Mouse (Mus musculus) cerebellum, adult 8-10 months (tissue): ENCODE data around the gene Asb16.
"Not testable (repeated sequence)": the region's sequence is repeated elsewhere in the genome, so short reads cannot be mapped to it uniquely, and the experiment has no call there.

Experiments
- DNase-seq: peaks from one replicate; pipeline ENCODE4 v3.0.0; 2022

Gene Asb16

DNA sequence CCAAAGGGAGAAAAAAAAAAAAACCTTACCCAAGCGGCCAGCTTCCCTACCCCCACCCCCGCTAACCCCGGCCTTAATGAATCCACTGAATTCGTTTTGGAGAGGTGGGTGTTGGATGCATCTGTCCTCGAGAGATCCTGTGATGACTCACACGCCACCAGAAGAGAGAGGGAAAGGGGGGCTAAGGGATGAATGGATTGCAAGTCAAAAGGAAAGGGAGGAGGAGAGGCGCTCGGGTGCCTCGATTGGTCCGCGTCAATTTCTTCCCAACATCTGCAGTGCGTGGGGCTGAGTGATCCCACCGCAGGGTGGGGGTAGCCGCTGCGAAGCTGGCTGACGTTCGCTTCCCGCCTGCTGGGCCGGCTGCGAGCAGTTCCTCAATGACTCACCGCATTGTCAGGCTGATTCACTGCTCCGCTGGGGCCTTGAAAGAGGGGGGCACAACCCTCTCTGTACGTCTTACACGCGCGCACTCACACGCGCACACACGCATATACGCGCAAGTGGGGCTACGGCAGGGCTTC lies 23.6 kb upstream of the Asb16 start:
- DNase-seq, result peak; percentile 65

- no peak for DNase-seq
These were observed 22.8 kb upstream of the Asb16 start for GRCm38 (mm10) chr11:102245581-102246272.

DNA sequence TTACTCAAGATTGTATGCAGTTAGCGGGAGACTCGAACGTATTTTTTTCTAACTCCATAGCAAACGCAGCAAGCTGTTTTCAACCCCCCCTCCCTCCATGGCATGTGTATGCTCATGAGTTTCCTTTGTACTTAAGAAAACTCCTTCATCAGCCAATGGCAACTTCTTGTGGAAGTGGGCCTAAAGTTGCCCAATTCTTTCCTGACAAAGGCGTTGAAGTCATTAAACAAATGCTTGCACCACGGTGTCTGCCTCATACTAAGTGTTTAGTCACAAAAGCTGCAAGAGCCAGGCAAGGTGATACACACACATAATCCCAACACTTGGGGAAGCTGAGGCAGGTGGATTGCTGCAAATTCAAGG lies 22.3 kb upstream of the Asb16 start:
- no peak for DNase-seq

DNA sequence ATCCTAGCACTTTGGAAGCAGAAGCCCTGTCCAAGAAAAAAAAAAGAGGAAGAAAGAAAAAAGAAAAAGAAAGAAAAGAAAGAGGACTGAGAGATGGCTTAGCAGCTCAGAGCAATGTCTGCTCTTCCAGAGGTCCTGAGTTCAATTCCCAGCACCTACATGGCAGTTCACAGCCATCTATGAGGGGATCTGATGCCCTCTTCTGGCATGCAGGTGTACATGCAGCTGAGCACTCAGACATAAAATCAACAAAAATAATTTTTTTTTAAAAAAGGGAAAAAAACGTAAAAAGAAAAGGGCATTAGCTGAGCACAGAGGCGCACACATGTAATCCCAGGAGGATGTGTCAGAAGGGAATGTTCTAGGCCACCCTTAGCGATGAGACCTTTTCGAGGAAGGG lies 21.7 kb upstream of the Asb16 start:
- DNase-seq, result no peak

- DNase-seq, result peak; percentile 95
These were observed 19.8 kb upstream of the Asb16 start, which contains the start of gene BC030867 for GRCm38 (mm10) chr11:102248630-102249230. Gene BC030867, plus strand, starts transcription at chr11:102248882.

- DNase-seq, result no peak
These were observed 19.0 kb upstream of the Asb16 start for GRCm38 (mm10) chr11:102249351-102250090.

GRCm38 (mm10) chr11:102257514-102257913 lies 11.0 kb upstream of the Asb16 start:
- no peak for DNase-seq

- no peak for DNase-seq
These were observed 10.4 kb upstream of the Asb16 start for GRCm38 (mm10) chr11:102258095-102258494.

- no peak for DNase-seq
These were observed 10.0 kb upstream of the Asb16 start for GRCm38 (mm10) chr11:102258521-102258920.

DNA sequence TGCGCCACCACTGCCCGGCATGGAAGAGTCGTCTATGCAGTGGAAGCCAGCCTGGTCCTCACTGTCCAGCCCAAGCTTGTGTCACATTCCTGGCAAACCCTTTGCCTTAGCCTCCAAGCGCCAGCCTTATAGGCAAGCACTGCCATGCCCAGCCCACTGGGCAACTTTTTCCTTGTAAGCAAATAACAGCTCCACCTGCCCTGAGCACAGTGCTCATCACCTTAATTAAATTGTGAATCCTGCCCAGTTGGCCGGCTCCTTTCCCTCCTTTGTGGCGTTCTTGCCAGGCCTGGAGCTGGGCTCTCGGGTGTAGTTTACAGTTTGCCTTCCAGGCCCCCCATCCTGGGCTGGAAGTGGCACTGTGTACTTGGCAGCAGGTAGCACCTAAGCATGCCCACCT lies 5.3 kb upstream of the Asb16 start:
- DNase-seq, result no peak

GRCm38 (mm10) chr11:102265816-102266215 lies 2.7 kb upstream of the Asb16 start:
- DNase-seq, result peak; percentile 38

DNA sequence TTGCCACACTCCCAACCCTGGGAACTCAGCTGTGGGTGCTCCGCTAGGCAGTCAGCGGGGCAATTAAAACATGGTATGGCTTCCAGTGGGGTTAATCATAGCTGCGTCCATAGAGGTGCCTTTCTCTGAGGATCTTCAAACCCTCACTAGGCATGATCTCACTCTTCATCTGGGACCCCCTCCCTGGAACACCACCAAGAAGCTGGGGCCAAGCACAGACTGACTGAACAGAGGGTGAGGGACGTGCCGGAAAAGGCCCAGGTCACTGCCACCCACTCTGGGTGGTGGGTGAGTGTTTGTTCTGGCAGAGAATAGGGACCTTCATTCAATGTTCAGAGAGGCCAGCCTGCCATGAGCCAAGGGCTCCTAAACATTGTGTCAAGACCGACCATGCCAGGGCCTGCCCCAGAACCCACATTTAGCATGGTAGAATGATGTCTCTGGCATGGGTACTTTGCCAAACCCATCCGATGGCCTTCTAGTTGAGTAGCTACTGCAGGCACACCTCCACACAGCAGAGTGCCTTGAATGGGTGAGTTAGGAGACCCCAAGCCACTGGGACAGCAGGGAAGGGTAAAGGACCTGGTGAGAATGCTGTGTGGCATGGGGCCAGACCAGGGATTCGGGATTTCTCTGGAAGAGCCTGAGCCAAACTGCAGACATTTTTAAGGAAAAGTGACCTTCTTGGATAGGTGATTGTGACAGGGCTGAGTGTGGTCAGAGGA lies 1.8 kb upstream of the Asb16 start:
- no peak for DNase-seq

- peak; percentile 71 for DNase-seq
These were observed 1.1 kb upstream of the Asb16 start for GRCm38 (mm10) chr11:102267480-102267879.

- DNase-seq, result peak; percentile 50
These were observed 7.9 kb downstream of the Asb16 start for GRCm38 (mm10) chr11:102276411-102276915.

DNA sequence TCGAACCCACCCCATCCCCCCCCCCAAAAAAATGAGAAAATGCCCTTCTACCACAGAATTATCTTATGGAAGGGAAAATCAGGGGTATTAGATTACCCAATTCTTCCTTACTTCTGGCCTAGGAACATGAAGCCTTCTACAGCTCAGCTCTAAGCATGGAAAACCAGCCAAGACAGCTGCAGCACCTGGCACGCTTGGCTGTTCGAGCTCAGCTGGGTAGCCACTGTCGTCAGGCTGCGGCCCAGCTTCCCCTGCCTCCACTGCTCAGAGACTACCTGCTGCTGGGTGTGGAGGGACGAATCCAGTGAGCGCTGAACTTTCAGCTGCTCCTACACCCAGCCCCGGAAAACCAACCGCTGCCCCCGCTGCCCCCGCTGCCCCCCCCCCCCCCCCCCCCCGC lies 9.2 kb downstream of the Asb16 start:
- DNase-seq, result no peak

GRCm38 (mm10) chr11:102279595-102279994 lies 11.1 kb downstream of the Asb16 start:
- no peak for DNase-seq

- not testable (repeated sequence) for DNase-seq
These were observed 11.7 kb downstream of the Asb16 start for GRCm38 (mm10) chr11:102280267-102280666.

GRCm38 (mm10) chr11:102283922-102284321 lies 15.4 kb downstream of the Asb16 start:
- no peak for DNase-seq

DNA sequence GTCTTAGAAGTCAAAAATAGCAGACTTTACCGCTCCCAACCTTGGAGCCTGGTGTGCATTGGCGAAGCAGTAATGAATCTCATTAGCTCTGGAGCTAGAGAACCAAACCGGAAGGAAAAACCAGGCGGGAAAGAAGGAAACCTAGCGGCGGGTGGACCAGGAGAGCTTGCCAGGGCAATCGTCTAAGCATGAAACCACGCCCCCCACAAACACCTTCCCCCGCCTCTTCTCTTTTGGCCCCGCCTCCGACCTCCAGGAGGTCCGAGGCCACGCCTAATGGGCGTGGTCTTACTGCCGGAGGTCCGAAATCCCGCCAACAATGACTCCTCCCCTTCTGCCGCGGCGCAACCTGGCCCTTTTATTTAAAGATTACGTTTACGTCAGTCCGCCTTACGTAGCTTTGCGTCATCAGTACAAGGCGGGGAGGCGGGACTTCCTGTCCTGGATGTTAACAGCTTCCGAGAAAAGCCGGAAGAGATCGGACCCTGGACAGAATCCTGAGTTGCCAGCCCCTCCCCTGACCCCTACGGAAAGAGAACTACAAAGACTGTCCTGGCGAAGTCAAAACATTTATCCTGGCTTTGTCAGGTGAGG lies 16.1 kb downstream of the Asb16 start, which contains the start of gene Tmub2:
Gene Tmub2 (plus strand): TSS at position 431 of the 594 bp plus-strand sequence.
- DNase-seq, result peak; percentile 95

GRCm38 (mm10) chr11:102285095-102285834 lies 16.7 kb downstream of the Asb16 start:
- no peak for DNase-seq

DNA sequence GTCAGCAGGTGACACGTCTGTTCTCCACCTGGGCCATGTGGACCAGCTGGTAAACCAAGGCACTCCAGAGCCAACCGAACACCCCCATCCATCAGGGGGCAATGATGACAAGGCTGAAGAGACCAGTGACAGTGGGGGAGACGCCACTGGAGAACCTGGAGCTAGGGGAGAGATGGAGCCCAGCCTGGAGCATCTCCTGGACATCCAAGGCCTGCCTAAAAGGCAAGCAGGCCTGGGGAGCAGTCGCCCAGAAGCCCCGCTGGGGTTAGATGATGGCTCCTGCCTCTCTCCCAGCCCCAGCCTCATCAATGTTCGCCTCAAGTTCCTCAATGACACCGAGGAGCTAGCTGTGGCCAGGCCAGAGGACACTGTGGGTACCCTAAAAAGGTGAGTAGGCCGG lies 18.9 kb downstream of the Asb16 start:
- DNase-seq, result no peak
